Mouse (Mus musculus) kidney, embryonic 16.5 days (tissue): Measurements from ENCODE around the gene Zbtb48. TPM values are rescaled to one million over a fixed set of nuclear protein-coding genes. Genes with fewer than 3 reads are reported as not detected.
A peak's percentile ranks its signal among the peaks of the same experiment; 100 is the strongest.

ENCODE experiments used
- ATAC-seq: fragments of 200-750 bp; cut with Nextera tagmentation; 2 replicates; pipeline ENCODE4 v1.8.0; 2017; ENCODE audit warnings: moderate TSS enrichment; ENCODE audit not compliant: low FRiP score, low TSS enrichment
- H3K27ac ChIP-seq: fragments of 300-500 bp; sonication (generic); 2 replicates; pipeline ENCODE4 v1.5.1; 2014; ENCODE audit warnings: low read length
- H3K27me3 ChIP-seq: fragments of 300-500 bp; sonication (generic); 2 replicates; pipeline ENCODE4 v1.6.1; 2014; ENCODE audit warnings: low read length, control low read depth, mixed read lengths; ENCODE audit not compliant: insufficient read depth
- H3K36me3 ChIP-seq: fragments of 300-500 bp; sonication (generic); 2 replicates; pipeline ENCODE4 v1.6.1; 2014; ENCODE audit warnings: low read length, control low read depth, mixed read lengths; ENCODE audit not compliant: insufficient read depth
- H3K4me1 ChIP-seq: fragments of 300-500 bp; sonication (generic); 2 replicates; pipeline ENCODE4 v1.6.1; 2014; ENCODE audit warnings: low read length, control low read depth, mixed read lengths; ENCODE audit not compliant: insufficient read depth
- H3K4me2 ChIP-seq: fragments of 300-500 bp; sonication (generic); replicated peaks from 2 replicates; pipeline ENCODE4 v1.6.1; 2014; ENCODE audit warnings: low read depth, low read length
- H3K4me3 ChIP-seq: fragments of 300-500 bp; sonication (generic); 2 replicates; pipeline ENCODE4 v1.5.1; 2014; ENCODE audit warnings: mild to moderate bottlenecking, low read length
- H3K9ac ChIP-seq: fragments of 300-500 bp; sonication (generic); replicated peaks from 2 replicates; pipeline ENCODE4 v1.6.1; 2014; ENCODE audit warnings: low read length
- H3K9me3 ChIP-seq: fragments of 300-500 bp; sonication (generic); 2 replicates; pipeline ENCODE4 v1.6.1; 2016; ENCODE audit warnings: low read length, control low read depth
- WGBS: fragments of 180-500 bp; shearing (Covaris S2); extraction: QIAGEN DNeasy Blood & Tissue Kit; methylation state at CpG from one replicate; pipeline ENCODE4 v1.1.7; 2014; 5-methylcytosine and 5-hydroxymethylcytosine counted together
- polyA plus RNA-seq: library from polyadenylated mRNA; unstranded; fragments of >200 nt; fragmentation: Nextera tagmentation; extraction: Ambion mirVana; gene quantifications from 2 replicates; pipeline ENCODE4 v1.2.1, GENCODE M21; 2015

The Zbtb48 gene
- polyA plus RNA-seq, 1 experiment from 2014 or later: 26.0 TPM

GRCm38 (mm10) chr4:151983043-151983442, 44.4 kb downstream of the Zbtb48 start:
- H3K27ac ChIP-seq: peak overlapping the region; percentile 13; the same call in 1 of the 2 replicates
- no peak overlapping the region for H3K9ac ChIP-seq

GRCm38 (mm10) chr4:151981363-151981762, 46.1 kb downstream of the Zbtb48 start:
- Histone ChIP-seq H3K9ac (no peak overlapping the region), H3K4me1 (peaks cover 11% of the 10 kb centered on the region), H3K4me3 (no peak overlapping the region), H3K9me3 (no peaks in the 10 kb centered on the region), H3K36me3 (peaks cover 19% of the 10 kb centered on the region; the same call in 1 of the 2 replicates), H3K27ac (no peak overlapping the region), H3K27me3 (no peaks in the 10 kb centered on the region), H3K4me2 (no peak overlapping the region)
- WGBS: 6% methylated on average over 5 of the region's 5 CpGs
- ATAC-seq: peak; percentile 33

More at GRCm38 (mm10) chr4:151983043-151983442, 44.4 kb downstream of the Zbtb48 start:
- Histone ChIP-seq H3K9me3 (no peaks in the 10 kb centered on the region), H3K4me3 (no peak overlapping the region), H3K4me1 (peaks cover 28% of the 10 kb centered on the region), H3K27me3 (no peaks in the 10 kb centered on the region), H3K36me3 (peaks cover 19% of the 10 kb centered on the region; the same call in 1 of the 2 replicates), H3K4me2 (no peak overlapping the region)
- no peak for ATAC-seq
- WGBS: 45% methylated on average over 17 of the region's 17 CpGs

- H3K36me3 ChIP-seq: peaks cover 22% of the 10 kb centered on the region; the same call in 1 of the 2 replicates
- H3K4me1 ChIP-seq: peaks cover 8% of the 10 kb centered on the region
- 66% methylated on average over 8 of the region's 8 CpGs for WGBS
Measured at GRCm38 (mm10) chr4:151980699-151981098, 46.8 kb downstream of the Zbtb48 start.

GRCm38 (mm10) chr4:151977748-151978147, 49.7 kb downstream of the Zbtb48 start:
- no peak overlapping the region for H3K4me3 ChIP-seq
- no peaks in the 10 kb centered on the region for H3K4me1 ChIP-seq
- ATAC-seq: no peak; the same call in 1 of the 2 replicates
- no peaks in the 10 kb centered on the region for H3K27me3 ChIP-seq
- no peak overlapping the region for H3K27ac ChIP-seq
- H3K36me3 ChIP-seq: peaks cover 40% of the 10 kb centered on the region
- H3K9ac ChIP-seq: no peak overlapping the region
- no peaks in the 10 kb centered on the region for H3K9me3 ChIP-seq
- 27% methylated on average over 10 of the region's 10 CpGs for WGBS
- no peak overlapping the region for H3K4me2 ChIP-seq

More at GRCm38 (mm10) chr4:151980699-151981098, 46.8 kb downstream of the Zbtb48 start:
- ATAC-seq: no peak
- Histone ChIP-seq H3K9me3 (no peaks in the 10 kb centered on the region), H3K9ac (no peak overlapping the region), H3K27ac (no peak overlapping the region), H3K4me2 (no peak overlapping the region), H3K27me3 (no peaks in the 10 kb centered on the region), H3K4me3 (no peak overlapping the region)

- Histone ChIP-seq H3K4me2 (no peak overlapping the region), H3K36me3 (peaks cover 40% of the 10 kb centered on the region), H3K27ac (no peak overlapping the region), H3K4me3 (no peak overlapping the region), H3K9me3 (no peaks in the 10 kb centered on the region), H3K27me3 (no peaks in the 10 kb centered on the region), H3K9ac (no peak overlapping the region), H3K4me1 (no peaks in the 10 kb centered on the region)
- 92% methylated on average over 3 of the region's 3 CpGs for WGBS
- no peak for ATAC-seq
Measured at GRCm38 (mm10) chr4:151975441-151975840, 52.0 kb downstream of the Zbtb48 start.

GRCm38 (mm10) chr4:151972221-151972967, 55.1 kb downstream of the Zbtb48 start:
- Histone ChIP-seq H3K4me2 (no peak overlapping the region), H3K9ac (no peak overlapping the region), H3K4me1 (peaks cover 18% of the 10 kb centered on the region), H3K36me3 (peaks cover 37% of the 10 kb centered on the region), H3K9me3 (no peaks in the 10 kb centered on the region), H3K27ac (no peak overlapping the region), H3K27me3 (no peaks in the 10 kb centered on the region), H3K4me3 (no peak overlapping the region)
- no peak for ATAC-seq
- WGBS: 62% methylated on average over 10 of the region's 10 CpGs

Other genes with a start within 250 kb of the Zbtb48 start
- gene Camta1, start 165.8 kb downstream of the Zbtb48 start, polyA plus RNA-seq: 80.7 and 83.5 TPM in 2 replicates
- 79.5 and 88.4 TPM in 2 replicates for gene Dnajc11, start 94.0 kb downstream of the Zbtb48 start, polyA plus RNA-seq
- 42.4 and 46.4 TPM in 2 replicates for gene Thap3, start 38.7 kb downstream of the Zbtb48 start, polyA plus RNA-seq
- gene Phf13, start 31.4 kb downstream of the Zbtb48 start, polyA plus RNA-seq: 31.2 and 33.3 TPM in 2 replicates
- gene Klhl21, start 18.9 kb downstream of the Zbtb48 start, polyA plus RNA-seq: 12.1 and 12.6 TPM in 2 replicates
- 0.50 and 0.63 TPM in 2 replicates for gene Tas1r1, start 10.9 kb upstream of the Zbtb48 start, polyA plus RNA-seq
- gene Nol9, start 11.7 kb upstream of the Zbtb48 start, polyA plus RNA-seq: 31.7 and 35.6 TPM in 2 replicates
- gene Plekhg5, start 44.8 kb upstream of the Zbtb48 start, polyA plus RNA-seq: 25.5 and 28.1 TPM in 2 replicates
- gene Tnfrsf25, start 88.3 kb upstream of the Zbtb48 start, polyA plus RNA-seq: 1.9 and 3.0 TPM in 2 replicates
- 22.2 and 30.6 TPM in 2 replicates for gene Espn, start 124.7 kb upstream of the Zbtb48 start, polyA plus RNA-seq
- 0.14 and 0.57 TPM in 2 replicates for gene Hes2, start 131.2 kb upstream of the Zbtb48 start, polyA plus RNA-seq
- 75.1 and 76.4 TPM in 2 replicates for gene Acot7, start 150.5 kb upstream of the Zbtb48 start, polyA plus RNA-seq
- gene Gpr153, start 246.6 kb upstream of the Zbtb48 start, polyA plus RNA-seq: 5.3 and 6.2 TPM in 2 replicates